Mouse (Mus musculus): ENCODE results near the gene Kcnq2. TPM values are rescaled to one million over a fixed set of nuclear protein-coding genes. Genes with fewer than 3 reads are reported as not detected.

The Kcnq2 gene
- polyA plus RNA-seq, 1 experiment from 2014 or later, result 0.08 TPM

- ATAC-seq, result no peak
- H3K27me3 ChIP-seq (replicated peaks), result peaks cover 44% of the 10 kb centered on the region
- H3K9me3 ChIP-seq (replicated peaks), result no peaks in the 10 kb centered on the region
- H3K4me1 ChIP-seq, result no peaks in the 10 kb centered on the region
- H3K27ac ChIP-seq, result no peak overlapping the region
- H3K36me3 ChIP-seq, result no peaks in the 10 kb centered on the region
- H3K4me2 ChIP-seq, result no peak overlapping the region
- WGBS (ENCODE audit: insufficient replicate concordance), result 66% methylated on average over 11 of the region's 11 CpGs
- no peak overlapping the region for H3K4me3 ChIP-seq
- H3K9ac ChIP-seq, result no peak overlapping the region
Measured at GRCm38 (mm10) chr2:181031406-181031934, 103.6 kb downstream of the Kcnq2 start.

Other genes with a start within 250 kb of the Kcnq2 start
- gene Ythdf1, start 214.4 kb downstream of the Kcnq2 start, polyA plus RNA-seq (2016; fragmentation: Nextera tagmentation; extraction: Ambion mirVana), result 42.3 and 42.6 TPM in 2 replicates
- gene Birc7, start 206.3 kb downstream of the Kcnq2 start, polyA plus RNA-seq (2016; fragmentation: Nextera tagmentation; extraction: Ambion mirVana), result not detected in 2 replicates
- gene Nkain4, start 180.6 kb downstream of the Kcnq2 start, polyA plus RNA-seq (2016; fragmentation: Nextera tagmentation; extraction: Ambion mirVana), result 2.4 and 3.4 TPM in 2 replicates
- 47.4 and 47.6 TPM in 2 replicates for gene Arfgap1, start 168.1 kb downstream of the Kcnq2 start, polyA plus RNA-seq (2016; fragmentation: Nextera tagmentation; extraction: Ambion mirVana)
- 0.15 and 0.23 TPM in 2 replicates for gene Col20a1, start 148.8 kb downstream of the Kcnq2 start, polyA plus RNA-seq (2016; fragmentation: Nextera tagmentation; extraction: Ambion mirVana)
- gene Chrna4, start 91.8 kb downstream of the Kcnq2 start, polyA plus RNA-seq (2016; fragmentation: Nextera tagmentation; extraction: Ambion mirVana), result 0.29 and 0.54 TPM in 2 replicates
- not detected in 2 replicates for gene Eef1a2, start 21.7 kb upstream of the Kcnq2 start, polyA plus RNA-seq (2016; fragmentation: Nextera tagmentation; extraction: Ambion mirVana)
- 114 and 115 TPM in 2 replicates for gene Ppdpf, start 51.9 kb upstream of the Kcnq2 start, polyA plus RNA-seq (2016; fragmentation: Nextera tagmentation; extraction: Ambion mirVana)
- gene Ptk6, start 67.5 kb upstream of the Kcnq2 start, polyA plus RNA-seq (2016; fragmentation: Nextera tagmentation; extraction: Ambion mirVana), result 0.04 TPM in 1 of 2 replicates, not detected in the other
- 0.07 and 0.29 TPM in 2 replicates for gene Srms, start 77.9 kb upstream of the Kcnq2 start, polyA plus RNA-seq (2016; fragmentation: Nextera tagmentation; extraction: Ambion mirVana)
- gene Fndc11, start 84.7 kb upstream of the Kcnq2 start, polyA plus RNA-seq (2016; fragmentation: Nextera tagmentation; extraction: Ambion mirVana), result 0.11 and 0.26 TPM in 2 replicates
- 1.7 and 1.8 TPM in 2 replicates for gene Helz2, start 106.7 kb upstream of the Kcnq2 start, polyA plus RNA-seq (2016; fragmentation: Nextera tagmentation; extraction: Ambion mirVana)
- 13.0 and 14.4 TPM in 2 replicates for gene Gmeb2, start 152.7 kb upstream of the Kcnq2 start, polyA plus RNA-seq (2016; fragmentation: Nextera tagmentation; extraction: Ambion mirVana)
- gene Stmn3, start 179.2 kb upstream of the Kcnq2 start, polyA plus RNA-seq (2016; fragmentation: Nextera tagmentation; extraction: Ambion mirVana), result 0.18 TPM in 1 of 2 replicates, not detected in the other
- 39.8 and 40.4 TPM in 2 replicates for gene Rtel1, start 184.4 kb upstream of the Kcnq2 start, polyA plus RNA-seq (2016; fragmentation: Nextera tagmentation; extraction: Ambion mirVana)
- 22.6 and 23.9 TPM in 2 replicates for gene Zgpat, start 229.6 kb upstream of the Kcnq2 start, polyA plus RNA-seq (2016; fragmentation: Nextera tagmentation; extraction: Ambion mirVana)
- gene Arfrp1, start 230.1 kb upstream of the Kcnq2 start, polyA plus RNA-seq (2016; fragmentation: Nextera tagmentation; extraction: Ambion mirVana), result 34.4 and 36.7 TPM in 2 replicates
- gene Lime1, start 244.8 kb upstream of the Kcnq2 start, polyA plus RNA-seq (2016; fragmentation: Nextera tagmentation; extraction: Ambion mirVana), result 10.3 and 12.1 TPM in 2 replicates

Data from liver, embryonic 12.5 days (tissue).